ENCODE assay signal across 8 mouse cellular contexts in genomic region chr15:81606634-81607033, GRCm38 (mm10). TPM values are rescaled to one million over a fixed set of nuclear protein-coding genes. Genes with fewer than 3 reads are reported as not detected.
DNase-seq lines count a peak whose midpoint lies in the region; ATAC-seq and TF ChIP-seq lines count a peak whose summit lies in the region.

No protein-coding gene starts in this region.

- H3K9me3 ChIP-seq in forebrain, postnatal 0 days (ENCODE audit: low read length) = no peaks in the 10 kb centered on the region
- H3K9me3 ChIP-seq in forebrain, embryonic 15.5 days = no peaks in the 10 kb centered on the region
- no peaks in the 10 kb centered on the region for H3K9me3 ChIP-seq in liver, embryonic 16.5 days (replicated peaks; ENCODE audit: control insufficient read depth, low read length)

- no peaks in the 10 kb centered on the region for H3K4me1 ChIP-seq in forebrain, postnatal 0 days (ENCODE audit: insufficient read depth)
- peaks cover 15% of the 10 kb centered on the region; the same call in 1 of the 2 replicates for H3K4me1 ChIP-seq in forebrain, embryonic 15.5 days
- H3K4me1 ChIP-seq in liver, embryonic 16.5 days (ENCODE audit: control insufficient read depth, low read depth, low read length) = no peaks in the 10 kb centered on the region

- H3K27ac ChIP-seq in forebrain, postnatal 0 days (ENCODE audit: low read depth, low read length) = no peak overlapping the region
- no peak overlapping the region for H3K27ac ChIP-seq in forebrain, embryonic 15.5 days (replicated peaks)
- no peak overlapping the region for H3K27ac ChIP-seq in liver, embryonic 16.5 days (ENCODE audit: low read length)

- H3K4me2 ChIP-seq in forebrain, postnatal 0 days (ENCODE audit: low read depth) = no peak overlapping the region
- no peak overlapping the region for H3K4me2 ChIP-seq in forebrain, embryonic 15.5 days (replicated peaks)
- H3K4me2 ChIP-seq in liver, embryonic 16.5 days (ENCODE audit: low read depth, low read length) = no peak overlapping the region

- peaks cover 27% of the 10 kb centered on the region for H3K36me3 ChIP-seq in forebrain, postnatal 0 days (ENCODE audit: insufficient read depth)
- peaks cover 59% of the 10 kb centered on the region for H3K36me3 ChIP-seq in forebrain, embryonic 15.5 days
- peaks cover 42% of the 10 kb centered on the region for H3K36me3 ChIP-seq in liver, embryonic 16.5 days (ENCODE audit: control insufficient read depth, insufficient read depth)

- H3K27me3 ChIP-seq in forebrain, postnatal 0 days (ENCODE audit: insufficient read depth, low read length) = no peaks in the 10 kb centered on the region
- no peaks in the 10 kb centered on the region for H3K27me3 ChIP-seq in forebrain, embryonic 15.5 days
- H3K27me3 ChIP-seq in liver, embryonic 16.5 days (ENCODE audit: control insufficient read depth, insufficient read depth, low read depth, low read length) = no peaks in the 10 kb centered on the region

- H3K9ac ChIP-seq in forebrain, postnatal 0 days = no peak overlapping the region
- no peak overlapping the region for H3K9ac ChIP-seq in forebrain, embryonic 15.5 days (replicated peaks)
- H3K9ac ChIP-seq in liver, embryonic 16.5 days (ENCODE audit: low read depth, low read length) = no peak overlapping the region

- 84% methylated on average over 1 of the region's 1 CpGs for WGBS in forebrain, postnatal 0 days
- WGBS in forebrain, embryonic 15.5 days = 98% methylated on average over 1 of the region's 1 CpGs
- 58% methylated on average over 1 of the region's 1 CpGs for WGBS in liver, embryonic 16.5 days (ENCODE audit: insufficient replicate concordance)

- peak; percentile 72 for TF ChIP-seq CTCF in forebrain, postnatal 0 days (IDR thresholded peaks at IDR 0.05; ENCODE audit: low read depth)

- DNase-seq in forebrain, postnatal 0 days = peak; percentile 23
- peak; percentile 62 for DNase-seq in 3T3-L1 (ENCODE audit: low read depth, low spot score)
- peak; percentile 72 for DNase-seq in ZHBTc4 (ENCODE audit: low read depth, low spot score)
- DNase-seq in thymus, postnatal 0 days (ENCODE audit: low spot score) = peak; percentile 63
- DNase-seq in ovary, postnatal 14 days (ENCODE audit: low spot score) = no peak
- no peak for DNase-seq in adrenal gland, postnatal 4 days (ENCODE audit: low spot score in 2 of 2)

- H3K4me3 ChIP-seq in forebrain, postnatal 0 days (ENCODE audit: low read depth, low read length) = no peak overlapping the region
- H3K4me3 ChIP-seq in forebrain, embryonic 15.5 days = no peak overlapping the region
- H3K4me3 ChIP-seq in liver, embryonic 16.5 days (ENCODE audit: low read depth, low read length) = no peak overlapping the region

- ATAC-seq in forebrain, postnatal 0 days = 0 out of 2 replicates have a peak, but pooled peaks have one; percentile 27
- ATAC-seq in forebrain, embryonic 15.5 days (replicated peaks) = no peak
- 0 out of 2 replicates have a peak, but pooled peaks have one; percentile 45 for ATAC-seq in liver, embryonic 16.5 days (ENCODE audit: low read depth)

RNA-seq across cellular contexts. Expression of gene Ep300, which starts 21.5 kb away (rescaled TPM):
- total RNA-seq in forebrain, postnatal 0 days (2014; rRNA removed) = 42.4 and 50.1 TPM in 2 replicates
- polyA plus RNA-seq in forebrain, postnatal 0 days (2015; fragmentation: Nextera tagmentation; extraction: Ambion mirVana) = 8.6 and 15.6 TPM in 2 replicates
- 18.4 and 21.9 TPM in 2 replicates for polyA plus RNA-seq in forebrain, embryonic 15.5 days (2015; fragmentation: Nextera tagmentation; extraction: Ambion mirVana)
- polyA plus RNA-seq in liver, embryonic 16.5 days (2015; fragmentation: Nextera tagmentation; extraction: Ambion mirVana) = 5.8 and 7.3 TPM in 2 replicates
- polyA plus RNA-seq in thymus, postnatal 0 days (2015; fragmentation: Nextera tagmentation; extraction: Ambion mirVana) = 9.5 and 11.7 TPM in 2 replicates
- total RNA-seq in adrenal gland, postnatal 4 days (2021) = 10 to 100 TPM; 78.9 to 84.0 TPM

RNA-seq across cellular contexts. Expression of gene L3mbtl2, which starts 57.1 kb away (rescaled TPM):
- total RNA-seq in forebrain, postnatal 0 days (2014; rRNA removed) = 28.5 and 30.9 TPM in 2 replicates
- polyA plus RNA-seq in forebrain, postnatal 0 days (2015; fragmentation: Nextera tagmentation; extraction: Ambion mirVana) = 24.3 and 28.5 TPM in 2 replicates
- polyA plus RNA-seq in forebrain, embryonic 15.5 days (2015; fragmentation: Nextera tagmentation; extraction: Ambion mirVana) = 31.6 and 31.9 TPM in 2 replicates
- 11.5 and 12.5 TPM in 2 replicates for polyA plus RNA-seq in liver, embryonic 16.5 days (2015; fragmentation: Nextera tagmentation; extraction: Ambion mirVana)
- 28.3 and 29.9 TPM in 2 replicates for polyA plus RNA-seq in thymus, postnatal 0 days (2015; fragmentation: Nextera tagmentation; extraction: Ambion mirVana)
- 10 to 100 TPM; 22.7 to 23.6 TPM for total RNA-seq in adrenal gland, postnatal 4 days (2021)

Comparison
In these comparisons a context has a peak if more than half of its experiments do, and no peak if none do; other contexts are left out.
1. DNase-seq: peak in forebrain, postnatal 0 days (single experiment), 3T3-L1 (single experiment), ZHBTc4 (single experiment) and thymus, postnatal 0 days (single experiment); none in ovary, postnatal 14 days (single experiment) and adrenal gland, postnatal 4 days (0 of 2).